Mouse (Mus musculus): ENCODE measurements around the gene Tmem200c. TPM values are rescaled to one million over a fixed set of nuclear protein-coding genes. Genes with fewer than 3 reads are reported as not detected.

Tmem200c gene
- polyA plus RNA-seq, 1 experiment from 2014 or later, result not detected

DNA sequence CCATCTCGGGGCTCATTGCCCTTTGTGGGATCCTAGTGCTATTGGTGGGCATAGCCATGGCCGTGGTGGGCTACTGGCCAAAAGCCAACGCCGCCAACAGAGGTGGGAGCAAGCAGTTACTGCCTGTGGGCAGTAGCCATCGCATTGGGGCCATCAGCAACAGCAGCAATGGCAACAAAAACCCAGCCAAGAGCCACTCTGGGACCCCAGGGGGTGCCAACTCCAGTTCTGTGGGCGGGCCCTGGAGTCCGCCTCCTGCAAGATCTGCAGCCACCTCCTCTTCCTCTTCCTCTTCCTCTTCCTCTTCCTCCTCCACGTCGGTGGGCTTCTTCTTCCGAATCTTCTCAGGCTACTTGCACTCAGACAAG is 14.1 kb downstream of the Tmem200c start:
- Histone ChIP-seq H3K9ac (replicated peaks) (no peak overlapping the region), H3K27me3 (ENCODE audit: insufficient read depth, low read length) (peaks cover 67% of the 10 kb centered on the region), H3K4me1 (ENCODE audit: insufficient read depth) (peaks cover 5% of the 10 kb centered on the region), H3K9me3 (ENCODE audit: low read length) (no peaks in the 10 kb centered on the region), H3K4me3 (ENCODE audit: low read depth, low read length) (no peak overlapping the region), H3K4me2 (ENCODE audit: low read depth, low read length) (no peak overlapping the region), H3K27ac (ENCODE audit: low read depth) (no peak overlapping the region), H3K36me3 (replicated peaks; ENCODE audit: insufficient read depth, low read length) (no peaks in the 10 kb centered on the region)
- TF ChIP-seq EP300 (IDR thresholded peaks at IDR 0.05; ENCODE audit: low read depth), result no peak
- TF ChIP-seq CTCF (IDR thresholded peaks at IDR 0.05; ENCODE audit: low read depth), result no peak
- no peak for ATAC-seq
- no peak for DNase-seq
- WGBS (ENCODE audit: insufficient replicate concordance), result 13% methylated on average over 10 of the region's 10 CpGs

DNA sequence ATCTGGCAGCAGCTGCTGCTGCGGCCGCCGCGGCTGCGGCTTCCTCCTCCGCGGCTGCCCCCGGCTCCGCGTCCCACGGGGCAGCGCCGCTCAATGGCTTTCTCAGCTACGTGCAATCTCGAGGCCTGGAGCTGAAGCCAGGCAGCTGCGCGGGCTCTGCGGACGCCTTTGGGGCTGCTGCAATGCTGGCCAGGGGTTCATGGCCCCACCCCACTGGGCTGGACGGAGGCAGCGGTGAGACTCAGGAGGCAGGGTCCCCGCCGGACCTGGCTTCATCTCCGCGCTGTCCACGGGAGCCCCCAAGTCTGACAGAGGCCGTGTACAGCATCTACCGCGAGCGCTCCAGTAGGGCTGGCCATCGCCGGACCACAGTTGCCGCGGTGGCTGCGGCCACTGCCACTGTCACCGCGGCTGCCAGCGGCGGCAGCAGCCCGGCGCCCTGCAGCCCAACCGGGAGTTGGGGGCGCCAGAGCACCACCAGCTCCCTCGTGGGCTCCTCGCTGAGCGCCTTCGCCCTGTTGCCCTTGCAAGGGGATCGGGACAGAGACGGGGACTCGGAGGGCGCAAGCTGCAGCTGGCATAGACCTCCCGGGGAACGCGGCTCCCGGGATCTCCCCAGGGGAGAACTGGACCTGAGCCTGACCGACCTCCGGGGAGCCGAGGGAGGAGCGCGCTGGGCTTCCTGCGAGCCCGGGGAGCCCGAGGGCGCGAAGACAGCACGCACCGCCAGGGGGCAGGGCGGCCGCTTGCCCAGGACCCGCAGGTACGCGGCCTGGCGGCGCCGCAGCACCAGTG is 14.9 kb downstream of the Tmem200c start:
- H3K27ac ChIP-seq (ENCODE audit: low read depth), result no peak overlapping the region
- H3K9ac ChIP-seq (replicated peaks), result no peak overlapping the region

DNA sequence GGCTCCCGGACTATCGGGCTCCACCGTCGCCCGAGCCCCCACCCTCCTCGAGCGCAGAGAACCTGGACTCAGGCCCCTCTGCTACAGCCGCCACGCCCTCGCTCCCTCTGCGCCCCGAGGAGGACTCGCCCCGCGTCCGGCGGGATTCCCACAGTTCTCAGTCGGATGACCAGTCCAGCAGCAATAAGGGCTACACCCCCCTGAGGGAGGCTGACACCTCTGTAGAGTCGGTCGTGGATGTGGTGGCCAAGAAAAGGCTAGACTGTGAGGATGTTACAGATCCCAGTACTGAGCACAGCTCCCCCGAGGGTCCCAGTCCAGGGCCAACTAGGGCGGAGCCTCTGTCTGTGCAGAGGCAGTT is 15.4 kb downstream of the Tmem200c start:
- H3K4me2 ChIP-seq (ENCODE audit: low read depth, low read length), result peak overlapping the region; percentile 65
- H3K4me3 ChIP-seq (ENCODE audit: low read depth, low read length), result peak overlapping the region; percentile 32
- DNase-seq (no peak), ATAC-seq (no peak)
- H3K4me1 ChIP-seq (ENCODE audit: insufficient read depth), result peaks cover 5% of the 10 kb centered on the region
- WGBS (ENCODE audit: insufficient replicate concordance), result 6% methylated on average over 22 of the region's 22 CpGs
- H3K27me3 ChIP-seq (ENCODE audit: insufficient read depth, low read length), result peaks cover 57% of the 10 kb centered on the region
- no peaks in the 10 kb centered on the region for H3K36me3 ChIP-seq (replicated peaks; ENCODE audit: insufficient read depth, low read length)
- H3K27ac ChIP-seq (ENCODE audit: low read depth), result no peak overlapping the region
- no peak overlapping the region for H3K9ac ChIP-seq (replicated peaks)
- H3K9me3 ChIP-seq (ENCODE audit: low read length), result no peaks in the 10 kb centered on the region
- TF ChIP-seq CTCF (IDR thresholded peaks at IDR 0.05; ENCODE audit: low read depth), result no peak
- TF ChIP-seq EP300 (IDR thresholded peaks at IDR 0.05; ENCODE audit: low read depth), result no peak

More for the DNA sequence above, 14.9 kb downstream of the Tmem200c start:
- DNase-seq (peak; percentile 30), ATAC-seq (no peak)
- H3K4me1 ChIP-seq (ENCODE audit: insufficient read depth), result peaks cover 5% of the 10 kb centered on the region
- H3K9me3 ChIP-seq (ENCODE audit: low read length), result no peaks in the 10 kb centered on the region
- H3K4me3 ChIP-seq (ENCODE audit: low read depth, low read length), result peak overlapping the region; percentile 32
- H3K4me2 ChIP-seq (ENCODE audit: low read depth, low read length), result peak overlapping the region; percentile 65
- H3K27me3 ChIP-seq (ENCODE audit: insufficient read depth, low read length), result peaks cover 63% of the 10 kb centered on the region
- 3% methylated on average over 40 of the region's 75 CpGs for WGBS (ENCODE audit: insufficient replicate concordance)
- H3K36me3 ChIP-seq (replicated peaks; ENCODE audit: insufficient read depth, low read length), result no peaks in the 10 kb centered on the region
- TF ChIP-seq CTCF (IDR thresholded peaks at IDR 0.05; ENCODE audit: low read depth), result peak; percentile 31
- TF ChIP-seq EP300 (IDR thresholded peaks at IDR 0.05; ENCODE audit: low read depth), result no peak

DNA sequence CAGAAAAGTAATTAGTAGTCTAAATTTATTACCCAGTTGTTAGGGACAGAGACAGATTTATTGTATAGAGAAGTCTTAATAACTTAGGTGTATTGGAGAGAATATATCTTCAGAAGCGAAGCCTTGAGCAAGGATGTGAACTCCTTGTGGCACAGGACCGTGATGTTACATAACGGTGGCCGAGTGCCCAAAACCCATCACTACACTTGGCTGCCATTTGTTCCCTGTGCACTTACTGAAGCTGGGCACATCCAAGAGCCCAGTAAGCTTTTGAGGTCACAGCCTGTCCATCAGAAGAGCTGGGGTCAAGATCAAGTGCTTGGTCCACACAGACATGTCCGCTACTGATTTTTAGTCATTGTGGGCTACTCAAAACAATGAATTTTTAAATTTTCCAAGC is 19.5 kb downstream of the Tmem200c start:
- DNase-seq (no peak), ATAC-seq (no peak)
- Histone ChIP-seq H3K4me2 (ENCODE audit: low read depth, low read length) (no peak overlapping the region), H3K4me1 (ENCODE audit: insufficient read depth) (peaks cover 5% of the 10 kb centered on the region), H3K4me3 (ENCODE audit: low read depth, low read length) (no peak overlapping the region), H3K27ac (ENCODE audit: low read depth) (no peak overlapping the region), H3K9ac (replicated peaks) (no peak overlapping the region), H3K36me3 (replicated peaks; ENCODE audit: insufficient read depth, low read length) (no peaks in the 10 kb centered on the region), H3K27me3 (ENCODE audit: insufficient read depth, low read length) (peaks cover 23% of the 10 kb centered on the region), H3K9me3 (ENCODE audit: low read length) (no peaks in the 10 kb centered on the region)
- WGBS (ENCODE audit: insufficient replicate concordance), result 85% methylated on average over 5 of the region's 5 CpGs
- TF ChIP-seq EP300 (IDR thresholded peaks at IDR 0.05; ENCODE audit: low read depth), result no peak
- no peak for TF ChIP-seq CTCF (IDR thresholded peaks at IDR 0.05; ENCODE audit: low read depth)

DNA sequence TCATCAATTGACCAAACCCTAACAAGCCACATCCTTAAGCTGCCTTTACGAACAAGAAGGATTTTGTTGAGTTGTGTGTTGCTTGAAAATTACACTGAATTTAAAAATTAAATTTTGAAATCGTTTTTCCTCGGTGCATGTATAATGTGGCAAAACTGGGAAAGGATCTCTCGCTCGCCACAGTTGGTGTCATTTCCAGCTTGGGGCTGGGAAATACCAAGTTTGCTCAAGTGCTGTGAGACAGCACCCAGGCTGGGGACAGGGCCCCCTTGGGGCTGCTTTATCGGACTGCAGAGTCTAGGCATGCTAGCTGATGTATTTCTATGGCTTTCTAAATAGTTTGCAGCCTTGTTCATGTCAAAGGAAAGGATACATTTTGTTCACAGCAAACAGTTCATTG is 22.3 kb downstream of the Tmem200c start:
- no peak overlapping the region for H3K4me3 ChIP-seq (ENCODE audit: low read depth, low read length)
- H3K9ac ChIP-seq (replicated peaks), result no peak overlapping the region
- ATAC-seq (no peak), DNase-seq (no peak)
- H3K4me2 ChIP-seq (ENCODE audit: low read depth, low read length), result no peak overlapping the region
- H3K36me3 ChIP-seq (replicated peaks; ENCODE audit: insufficient read depth, low read length), result no peaks in the 10 kb centered on the region
- 73% methylated on average over 6 of the region's 6 CpGs for WGBS (ENCODE audit: insufficient replicate concordance)
- peaks cover 2% of the 10 kb centered on the region; the same call in 1 of the 2 replicates for H3K27me3 ChIP-seq (ENCODE audit: insufficient read depth, low read length)
- TF ChIP-seq EP300 (IDR thresholded peaks at IDR 0.05; ENCODE audit: low read depth) (no peak), CTCF (IDR thresholded peaks at IDR 0.05; ENCODE audit: low read depth) (no peak)
- no peaks in the 10 kb centered on the region for H3K4me1 ChIP-seq (ENCODE audit: insufficient read depth)
- no peak overlapping the region for H3K27ac ChIP-seq (ENCODE audit: low read depth)
- no peaks in the 10 kb centered on the region for H3K9me3 ChIP-seq (ENCODE audit: low read length)

DNA sequence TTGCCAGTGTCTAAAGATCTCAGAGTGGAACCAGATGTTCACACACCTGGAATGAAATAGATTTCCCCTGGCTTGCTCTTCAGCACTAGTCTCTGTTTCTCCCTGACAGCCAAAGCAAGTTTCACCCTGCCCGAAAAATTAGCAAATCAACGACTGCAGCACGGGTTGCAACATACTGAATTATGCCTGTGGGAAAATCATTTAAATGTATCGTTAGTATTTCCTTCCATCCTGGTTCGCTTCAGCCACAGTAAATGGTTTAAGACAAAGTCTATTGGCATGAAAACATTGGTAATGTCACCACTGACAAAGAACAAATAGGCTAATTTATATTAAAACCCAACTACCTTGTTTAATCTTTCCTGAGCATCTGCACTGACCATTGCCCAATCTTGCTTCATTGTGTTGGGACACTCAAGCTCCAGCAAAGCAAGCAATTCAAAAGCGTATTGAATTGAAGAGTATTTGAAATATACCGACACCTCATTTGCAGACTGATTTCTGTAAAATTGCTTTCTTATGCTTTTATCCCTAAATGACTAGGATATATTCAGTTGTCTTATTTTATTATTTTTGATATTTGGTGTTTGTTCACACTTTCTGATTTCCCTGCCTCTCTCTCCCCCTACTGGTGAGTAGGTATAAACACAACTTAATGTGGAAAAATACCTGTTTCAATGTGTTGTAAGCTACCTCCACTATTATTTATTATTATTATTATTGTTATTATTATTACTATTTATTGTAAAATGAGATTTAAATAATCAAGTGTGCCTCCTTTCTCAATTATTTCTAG is 25.9 kb downstream of the Tmem200c start:
- DNase-seq (no peak), ATAC-seq (no peak)
- H3K4me1 ChIP-seq (ENCODE audit: insufficient read depth), result no peaks in the 10 kb centered on the region
- no peaks in the 10 kb centered on the region for H3K27me3 ChIP-seq (ENCODE audit: insufficient read depth, low read length)
- no peak overlapping the region for H3K27ac ChIP-seq (ENCODE audit: low read depth)
- WGBS (ENCODE audit: insufficient replicate concordance), result 73% methylated on average over 7 of the region's 7 CpGs
- H3K36me3 ChIP-seq (replicated peaks; ENCODE audit: insufficient read depth, low read length), result no peaks in the 10 kb centered on the region
- no peak overlapping the region for H3K4me3 ChIP-seq (ENCODE audit: low read depth, low read length)
- H3K9ac ChIP-seq (replicated peaks), result no peak overlapping the region
- H3K4me2 ChIP-seq (ENCODE audit: low read depth, low read length), result no peak overlapping the region
- no peak for TF ChIP-seq EP300 (IDR thresholded peaks at IDR 0.05; ENCODE audit: low read depth)
- TF ChIP-seq CTCF (IDR thresholded peaks at IDR 0.05; ENCODE audit: low read depth), result peak; percentile 37; the same call in 1 of the 2 replicates
- no peaks in the 10 kb centered on the region for H3K9me3 ChIP-seq (ENCODE audit: low read length)

Data from liver, postnatal 0 days (tissue).